Mouse (Mus musculus): ENCODE measurements at regions not wholly inside any gene's neighbourhood (a gene's known extent, or its start where the extent isn't known, plus 50 kb on each side); places are given as distances from the start of the nearest gene placed in this dataset.
A peak's percentile ranks its signal among the peaks of the same experiment; 100 is the strongest.

GRCm38 (mm10) chr4:82197611-82198010 lies 507.9 kb downstream of the Nfib start:
- ATAC-seq (replicated peaks; ENCODE audit: insufficient number of reproducible peaks, low FRiP score, low TSS enrichment): 0 out of 2 replicates have a peak, but pooled peaks have one; percentile 42
- H3K27me3 ChIP-seq (ENCODE audit: control insufficient read depth, insufficient read depth, low read length): no peaks in the 10 kb centered on the region
- no peaks in the 10 kb centered on the region for H3K9me3 ChIP-seq (replicated peaks; ENCODE audit: control insufficient read depth, low read length)
- H3K4me3 ChIP-seq (ENCODE audit: low read depth, low read length): no peak overlapping the region
- 37% methylated on average over 6 of the region's 6 CpGs for WGBS (ENCODE audit: insufficient replicate concordance)
- H3K27ac ChIP-seq (ENCODE audit: low read depth, low read length): peak overlapping the region; percentile 77
- H3K36me3 ChIP-seq (ENCODE audit: control insufficient read depth, insufficient read depth, low read length): no peaks in the 10 kb centered on the region
- no peak overlapping the region for H3K9ac ChIP-seq (ENCODE audit: low read depth, low read length)
- H3K4me2 ChIP-seq: peak overlapping the region; percentile 22; the same call in 1 of the 2 replicates
- H3K4me1 ChIP-seq (ENCODE audit: control insufficient read depth, insufficient read depth, low read length): peaks cover 16% of the 10 kb centered on the region

DNA sequence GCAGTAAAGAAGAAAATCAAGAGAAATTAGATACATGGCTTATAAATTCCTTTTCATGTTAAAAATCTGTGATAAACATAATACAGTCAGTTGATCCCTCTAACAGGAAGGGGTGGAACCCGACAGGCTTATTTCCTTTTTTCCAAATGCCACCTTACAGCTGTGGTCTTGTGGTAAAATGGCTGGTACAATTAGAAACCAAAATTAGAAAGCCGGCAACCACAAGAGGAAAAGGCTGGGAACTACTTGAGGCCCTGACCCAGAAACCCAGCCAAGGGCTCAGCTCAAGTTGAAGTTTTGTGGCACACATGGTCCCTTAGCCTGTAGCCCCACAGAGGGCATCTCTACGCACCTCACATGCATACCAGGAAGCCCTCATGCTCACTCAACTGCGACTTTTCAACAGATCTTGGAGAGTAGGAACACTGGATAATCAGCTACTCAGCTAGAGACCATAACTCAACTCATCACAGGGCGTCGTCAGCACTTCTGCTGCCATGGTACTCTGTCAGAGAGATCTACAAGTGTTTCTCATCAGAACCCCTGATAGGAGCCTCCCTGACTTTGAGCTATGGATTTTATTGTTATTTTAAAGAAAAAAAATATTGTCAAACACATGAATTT lies 509.4 kb downstream of the Nfib start:
- WGBS (ENCODE audit: insufficient replicate concordance): 47% methylated on average over 6 of the region's 6 CpGs
- H3K4me3 ChIP-seq (ENCODE audit: low read depth, low read length): no peak overlapping the region
- H3K36me3 ChIP-seq (ENCODE audit: control insufficient read depth, insufficient read depth, low read length): no peaks in the 10 kb centered on the region
- ATAC-seq (replicated peaks; ENCODE audit: insufficient number of reproducible peaks, low FRiP score, low TSS enrichment): no peak
- H3K27ac ChIP-seq (ENCODE audit: low read depth, low read length): peak overlapping the region; percentile 57; the same call in 1 of the 2 replicates
- peaks cover 16% of the 10 kb centered on the region for H3K4me1 ChIP-seq (ENCODE audit: control insufficient read depth, insufficient read depth, low read length)
- no peaks in the 10 kb centered on the region for H3K27me3 ChIP-seq (ENCODE audit: control insufficient read depth, insufficient read depth, low read length)
- H3K9ac ChIP-seq (ENCODE audit: low read depth, low read length): no peak overlapping the region
- H3K4me2 ChIP-seq: no peak overlapping the region
- H3K9me3 ChIP-seq (replicated peaks; ENCODE audit: control insufficient read depth, low read length): no peaks in the 10 kb centered on the region

DNA sequence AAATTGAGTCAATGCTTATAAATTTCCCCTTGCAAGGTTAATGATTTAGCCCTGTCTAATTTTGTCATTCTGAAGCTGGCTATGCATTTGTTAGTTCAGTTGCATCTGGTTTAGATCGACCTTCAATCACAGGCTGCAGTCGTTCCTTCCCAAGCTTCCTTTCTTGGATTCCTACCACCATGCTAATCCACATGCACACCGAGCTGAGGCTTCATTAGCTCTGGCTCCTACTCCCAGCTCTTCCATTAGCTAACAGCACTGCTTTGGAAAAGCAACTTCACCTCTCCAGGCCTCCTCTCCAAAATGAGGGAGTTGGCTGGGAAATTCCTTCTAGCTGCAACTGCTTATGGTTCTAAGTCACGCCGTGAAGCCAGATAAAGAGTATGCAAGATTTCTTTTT lies 511.6 kb downstream of the Nfib start:
- no peak overlapping the region for H3K27ac ChIP-seq (ENCODE audit: low read depth, low read length)

DNA sequence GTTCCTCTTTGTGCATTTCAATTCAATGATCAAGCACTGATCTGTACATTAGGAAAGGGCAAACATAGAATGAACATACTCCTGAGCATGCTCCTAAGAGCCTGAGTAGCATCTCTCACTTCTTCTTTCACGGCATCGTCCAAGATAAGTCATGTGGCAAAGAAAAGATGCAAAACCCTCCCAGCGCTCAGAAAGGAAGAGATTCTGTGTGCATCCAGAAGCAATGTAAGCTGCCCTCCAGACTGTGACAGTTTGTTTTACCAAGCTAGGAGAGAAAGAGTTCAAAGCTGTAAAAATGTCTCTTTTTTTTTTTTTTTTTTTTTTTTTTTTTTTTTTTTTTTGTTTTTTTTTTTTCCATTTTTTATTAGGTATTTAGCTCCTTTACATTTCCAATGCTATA lies 518.7 kb downstream of the Nfib start:
- Histone ChIP-seq H3K4me3 (ENCODE audit: low read depth, low read length) (no peak overlapping the region), H3K9ac (ENCODE audit: low read depth, low read length) (no peak overlapping the region), H3K4me2 (no peak overlapping the region), H3K27me3 (ENCODE audit: control insufficient read depth, insufficient read depth, low read length) (no peaks in the 10 kb centered on the region), H3K4me1 (ENCODE audit: control insufficient read depth, insufficient read depth, low read length) (no peaks in the 10 kb centered on the region), H3K9me3 (replicated peaks; ENCODE audit: control insufficient read depth, low read length) (no peaks in the 10 kb centered on the region), H3K36me3 (ENCODE audit: control insufficient read depth, insufficient read depth, low read length) (no peaks in the 10 kb centered on the region), H3K27ac (ENCODE audit: low read depth, low read length) (no peak overlapping the region)
- no peak for ATAC-seq (replicated peaks; ENCODE audit: insufficient number of reproducible peaks, low FRiP score, low TSS enrichment)
- 90% methylated on average over 3 of the region's 3 CpGs for WGBS (ENCODE audit: insufficient replicate concordance)

More for the DNA sequence above, 511.6 kb downstream of the Nfib start:
- Histone ChIP-seq H3K27me3 (ENCODE audit: control insufficient read depth, insufficient read depth, low read length) (no peaks in the 10 kb centered on the region), H3K9me3 (replicated peaks; ENCODE audit: control insufficient read depth, low read length) (no peaks in the 10 kb centered on the region), H3K4me1 (ENCODE audit: control insufficient read depth, insufficient read depth, low read length) (peaks cover 16% of the 10 kb centered on the region), H3K4me2 (no peak overlapping the region; the same call in 1 of the 2 replicates), H3K4me3 (ENCODE audit: low read depth, low read length) (no peak overlapping the region), H3K9ac (ENCODE audit: low read depth, low read length) (no peak overlapping the region), H3K36me3 (ENCODE audit: control insufficient read depth, insufficient read depth, low read length) (no peaks in the 10 kb centered on the region)
- no peak for ATAC-seq (replicated peaks; ENCODE audit: insufficient number of reproducible peaks, low FRiP score, low TSS enrichment)
- 46% methylated on average over 5 of the region's 5 CpGs for WGBS (ENCODE audit: insufficient replicate concordance)

- Histone ChIP-seq H3K4me3 (ENCODE audit: low read depth, low read length) (no peak overlapping the region), H3K9ac (ENCODE audit: low read depth, low read length) (no peak overlapping the region), H3K9me3 (replicated peaks; ENCODE audit: control insufficient read depth, low read length) (no peaks in the 10 kb centered on the region), H3K27me3 (ENCODE audit: control insufficient read depth, insufficient read depth, low read length) (no peaks in the 10 kb centered on the region), H3K4me1 (ENCODE audit: control insufficient read depth, insufficient read depth, low read length) (no peaks in the 10 kb centered on the region), H3K27ac (ENCODE audit: low read depth, low read length) (no peak overlapping the region), H3K36me3 (ENCODE audit: control insufficient read depth, insufficient read depth, low read length) (no peaks in the 10 kb centered on the region), H3K4me2 (no peak overlapping the region)
- no peak for ATAC-seq (replicated peaks; ENCODE audit: insufficient number of reproducible peaks, low FRiP score, low TSS enrichment)
- 82% methylated on average over 1 of the region's 1 CpGs for WGBS (ENCODE audit: insufficient replicate concordance)
Measured at GRCm38 (mm10) chr4:82183974-82184373, 521.6 kb downstream of the Nfib start.

DNA sequence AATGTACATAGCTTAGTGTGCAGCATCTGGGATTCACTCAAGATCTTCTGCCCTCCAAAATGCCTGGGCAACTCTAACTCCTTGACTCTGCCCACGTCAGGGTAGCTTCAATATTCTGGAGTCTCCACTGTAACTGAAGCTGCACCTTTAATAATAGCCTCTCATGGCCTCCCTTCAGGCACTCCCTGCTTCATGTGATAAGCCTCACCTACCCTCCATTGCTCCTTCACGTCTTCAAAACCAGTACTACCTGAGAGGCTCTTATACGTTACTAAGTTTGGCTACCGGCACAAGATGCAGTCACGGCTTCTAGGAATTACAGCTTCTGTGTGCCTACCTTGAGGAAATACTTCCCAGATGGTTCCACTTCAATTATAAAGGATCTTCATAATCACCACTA lies 527.4 kb downstream of the Nfib start:
- no peaks in the 10 kb centered on the region for H3K36me3 ChIP-seq (ENCODE audit: control insufficient read depth, insufficient read depth, low read length)
- ATAC-seq (replicated peaks; ENCODE audit: insufficient number of reproducible peaks, low FRiP score, low TSS enrichment): no peak
- H3K9me3 ChIP-seq (replicated peaks; ENCODE audit: control insufficient read depth, low read length): no peaks in the 10 kb centered on the region
- H3K4me2 ChIP-seq: no peak overlapping the region
- no peaks in the 10 kb centered on the region for H3K4me1 ChIP-seq (ENCODE audit: control insufficient read depth, insufficient read depth, low read length)
- no peaks in the 10 kb centered on the region for H3K27me3 ChIP-seq (ENCODE audit: control insufficient read depth, insufficient read depth, low read length)
- WGBS (ENCODE audit: insufficient replicate concordance): 77% methylated on average over 5 of the region's 5 CpGs
- no peak overlapping the region for H3K9ac ChIP-seq (ENCODE audit: low read depth, low read length)
- no peak overlapping the region for H3K4me3 ChIP-seq (ENCODE audit: low read depth, low read length)
- no peak overlapping the region for H3K27ac ChIP-seq (ENCODE audit: low read depth, low read length)

DNA sequence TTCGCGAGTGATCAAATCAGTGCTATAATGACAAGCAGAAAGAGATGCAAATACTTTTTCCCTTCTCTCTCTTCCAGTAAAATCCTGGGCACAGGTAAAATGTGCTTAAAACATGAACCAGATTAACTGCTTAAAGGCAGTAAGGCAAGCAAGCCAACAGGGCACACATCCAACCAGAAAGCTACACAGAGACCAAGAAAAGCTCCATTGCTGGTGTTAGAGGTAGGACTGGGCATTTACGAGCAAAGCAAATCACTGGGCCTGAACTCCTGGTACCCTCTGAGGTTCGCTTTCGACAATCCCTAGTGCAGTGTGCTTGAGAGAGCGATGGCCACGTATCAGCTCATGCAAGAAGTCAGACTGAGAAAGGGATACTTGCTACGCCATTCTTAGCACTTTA lies 528.8 kb downstream of the Nfib start:
- no peak for ATAC-seq (replicated peaks; ENCODE audit: insufficient number of reproducible peaks, low FRiP score, low TSS enrichment)

GRCm38 (mm10) chr4:82173461-82174085 lies 532.0 kb downstream of the Nfib start:
- Histone ChIP-seq H3K4me3 (ENCODE audit: low read depth, low read length) (no peak overlapping the region), H3K9me3 (replicated peaks; ENCODE audit: control insufficient read depth, low read length) (no peaks in the 10 kb centered on the region), H3K4me2 (no peak overlapping the region), H3K36me3 (ENCODE audit: control insufficient read depth, insufficient read depth, low read length) (no peaks in the 10 kb centered on the region), H3K27ac (ENCODE audit: low read depth, low read length) (no peak overlapping the region), H3K9ac (ENCODE audit: low read depth, low read length) (no peak overlapping the region), H3K27me3 (ENCODE audit: control insufficient read depth, insufficient read depth, low read length) (no peaks in the 10 kb centered on the region), H3K4me1 (ENCODE audit: control insufficient read depth, insufficient read depth, low read length) (no peaks in the 10 kb centered on the region)
- ATAC-seq (replicated peaks; ENCODE audit: insufficient number of reproducible peaks, low FRiP score, low TSS enrichment): no peak
- WGBS (ENCODE audit: insufficient replicate concordance): 85% methylated on average over 17 of the region's 17 CpGs

More for the DNA sequence above, 528.8 kb downstream of the Nfib start:
- Histone ChIP-seq H3K4me1 (ENCODE audit: control insufficient read depth, insufficient read depth, low read length) (no peaks in the 10 kb centered on the region), H3K27ac (ENCODE audit: low read depth, low read length) (no peak overlapping the region), H3K9ac (ENCODE audit: low read depth, low read length) (no peak overlapping the region), H3K27me3 (ENCODE audit: control insufficient read depth, insufficient read depth, low read length) (no peaks in the 10 kb centered on the region), H3K9me3 (replicated peaks; ENCODE audit: control insufficient read depth, low read length) (no peaks in the 10 kb centered on the region), H3K4me3 (ENCODE audit: low read depth, low read length) (no peak overlapping the region), H3K36me3 (ENCODE audit: control insufficient read depth, insufficient read depth, low read length) (no peaks in the 10 kb centered on the region), H3K4me2 (no peak overlapping the region)
- 90% methylated on average over 8 of the region's 8 CpGs for WGBS (ENCODE audit: insufficient replicate concordance)

GRCm38 (mm10) chr4:82170930-82171329 lies 534.6 kb downstream of the Nfib start:
- Histone ChIP-seq H3K4me1 (ENCODE audit: control insufficient read depth, insufficient read depth, low read length) (no peaks in the 10 kb centered on the region; the same call in 1 of the 2 replicates), H3K27me3 (ENCODE audit: control insufficient read depth, insufficient read depth, low read length) (no peaks in the 10 kb centered on the region), H3K4me3 (ENCODE audit: low read depth, low read length) (no peak overlapping the region), H3K27ac (ENCODE audit: low read depth, low read length) (no peak overlapping the region), H3K36me3 (ENCODE audit: control insufficient read depth, insufficient read depth, low read length) (no peaks in the 10 kb centered on the region), H3K9ac (ENCODE audit: low read depth, low read length) (no peak overlapping the region), H3K4me2 (no peak overlapping the region), H3K9me3 (replicated peaks; ENCODE audit: control insufficient read depth, low read length) (no peaks in the 10 kb centered on the region)
- WGBS (ENCODE audit: insufficient replicate concordance): 65% methylated on average over 4 of the region's 4 CpGs
- no peak for ATAC-seq (replicated peaks; ENCODE audit: insufficient number of reproducible peaks, low FRiP score, low TSS enrichment)
